Mouse (Mus musculus): ENCODE measurements around the gene Hnrnpdl. TPM values are rescaled to one million over a fixed set of nuclear protein-coding genes. Genes with fewer than 3 reads are reported as not detected.
A peak's percentile ranks its signal among the peaks of the same experiment; 100 is the strongest.

Hnrnpdl gene
- total and polyA plus RNA-seq, 3 experiments, result 153 to 239 TPM; not detected in 1

GRCm38 (mm10) chr5:100035950-100036349 is 3.5 kb downstream of the Hnrnpdl start:
- peaks cover 28 to 30% of the 10 kb centered on the region in 2 experiments for H3K36me3 ChIP-seq (ENCODE audit: control insufficient read depth in 1 of 2, insufficient read depth in 2 of 2, low read length in 2 of 2)
- H3K4me1 ChIP-seq (ENCODE audit: control insufficient read depth in 1 of 2, insufficient read depth in 2 of 2, low read length in 2 of 2), result peaks cover 0 to 10% of the 10 kb centered on the region in 2 experiments; a peak in 1 of 4 replicates
- no peak overlapping the region; a peak in 1 of 4 replicates for H3K4me3 ChIP-seq (ENCODE audit: control insufficient read depth in 1 of 2, insufficient read depth in 1 of 2, low read depth in 2 of 2, low read length in 2 of 2)
- no peaks in the 10 kb centered on the region for H3K9me3 ChIP-seq (replicated peaks; ENCODE audit: insufficient read depth, low read length)
- H3K79me2 ChIP-seq (ENCODE audit: control insufficient read depth, insufficient read depth, low read length, poor library complexity), result peaks cover 55% of the 10 kb centered on the region
- DNase-seq (ENCODE audit: low read depth, low spot score), result no peak
- no peak overlapping the region for H3K27ac ChIP-seq (ENCODE audit: control insufficient read depth, low read depth, low read length)
- TF ChIP-seq POLR2A (IDR thresholded peaks at IDR 0.05; ENCODE audit: control insufficient read depth in 1 of 2, insufficient read depth in 1 of 2, low read depth in 1 of 2, low read length in 2 of 2, poor library complexity in 1 of 2) (0 out of 4 replicates have a peak, but pooled peaks of 1 of the 2 experiments have one; percentile 33), MAX (IDR thresholded peaks at IDR 0.05; ENCODE audit: low read length) (no peak)
- no peaks in the 10 kb centered on the region for H3K27me3 ChIP-seq (ENCODE audit: control insufficient read depth in 1 of 2, insufficient read depth in 2 of 2, low read length in 2 of 2)
- H3K9ac ChIP-seq (ENCODE audit: control insufficient read depth, low read depth, low read length, poor library complexity, severe bottlenecking), result no peak overlapping the region

GRCm38 (mm10) chr5:100032646-100033045 is 6.8 kb downstream of the Hnrnpdl start:
- TF ChIP-seq POLR2A (IDR thresholded peaks at IDR 0.05; ENCODE audit: control insufficient read depth in 1 of 2, insufficient read depth in 1 of 2, low read depth in 1 of 2, low read length in 2 of 2, poor library complexity in 1 of 2), result peak in 1 of 2 experiments; percentile 47; a peak in 1 of 4 replicates
- TF ChIP-seq CHD2 (IDR thresholded peaks at IDR 0.05; ENCODE audit: low read length), result 0 out of 2 replicates have a peak, but pooled peaks have one; percentile 8
- TF ChIP-seq POLR2AphosphoS2 (IDR thresholded peaks at IDR 0.05; ENCODE audit: low read length), result peak; percentile 64; the same call in 1 of the 2 replicates
- no peak for TF ChIP-seq UBTF (IDR thresholded peaks at IDR 0.05; ENCODE audit: borderline replicate concordance, insufficient read depth, low read depth, low read length)
- no peak for TF ChIP-seq ETS1 (IDR thresholded peaks at IDR 0.05; ENCODE audit: low read depth, low read length)
- TF ChIP-seq RAD21 (IDR thresholded peaks at IDR 0.05; ENCODE audit: low read depth, low read length), result no peak
- TF ChIP-seq ZMIZ1 (IDR thresholded peaks at IDR 0.05; ENCODE audit: low read depth, low read length), result 0 out of 2 replicates have a peak, but pooled peaks have one; percentile 59
- TF ChIP-seq MYB (IDR thresholded peaks at IDR 0.05; ENCODE audit: low read depth, low read length), result 0 out of 2 replicates have a peak, but pooled peaks have one; percentile 13
- TF ChIP-seq ZKSCAN1 (IDR thresholded peaks at IDR 0.05; ENCODE audit: low read depth, low read length), result no peak
- Histone ChIP-seq H3K79me2 (ENCODE audit: control insufficient read depth, insufficient read depth, low read length, poor library complexity) (peaks cover 25% of the 10 kb centered on the region), H3K27ac (ENCODE audit: control insufficient read depth, low read depth, low read length) (no peak overlapping the region), H3K9me3 (replicated peaks; ENCODE audit: insufficient read depth, low read length) (no peaks in the 10 kb centered on the region), H3K4me3 (ENCODE audit: control insufficient read depth in 1 of 2, insufficient read depth in 1 of 2, low read depth in 2 of 2, low read length in 2 of 2) (no peak overlapping the region), H3K36me3 (ENCODE audit: control insufficient read depth in 1 of 2, insufficient read depth in 2 of 2, low read length in 2 of 2) (peaks cover 28 to 29% of the 10 kb centered on the region in 2 experiments), H3K27me3 (ENCODE audit: control insufficient read depth in 1 of 2, insufficient read depth in 2 of 2, low read length in 2 of 2) (no peaks in the 10 kb centered on the region), H3K4me1 (ENCODE audit: control insufficient read depth in 1 of 2, insufficient read depth in 2 of 2, low read length in 2 of 2) (peaks cover 0 to 10% of the 10 kb centered on the region in 2 experiments; a peak in 1 of 4 replicates), H3K9ac (ENCODE audit: control insufficient read depth, low read depth, low read length, poor library complexity, severe bottlenecking) (no peak overlapping the region)
- DNase-seq (ENCODE audit: low read depth, low spot score), result peak; percentile 53

- Histone ChIP-seq H3K4me3 (ENCODE audit: control insufficient read depth in 1 of 2, insufficient read depth in 1 of 2, low read depth in 2 of 2, low read length in 2 of 2) (no peak overlapping the region), H3K36me3 (ENCODE audit: control insufficient read depth in 1 of 2, insufficient read depth in 2 of 2, low read length in 2 of 2) (peaks cover 24 to 25% of the 10 kb centered on the region in 2 experiments), H3K27me3 (ENCODE audit: control insufficient read depth in 1 of 2, insufficient read depth in 2 of 2, low read length in 2 of 2) (no peaks in the 10 kb centered on the region), H3K9ac (ENCODE audit: control insufficient read depth, low read depth, low read length, poor library complexity, severe bottlenecking) (no peak overlapping the region), H3K79me2 (ENCODE audit: control insufficient read depth, insufficient read depth, low read length, poor library complexity) (peaks cover 19% of the 10 kb centered on the region), H3K4me1 (ENCODE audit: control insufficient read depth in 1 of 2, insufficient read depth in 2 of 2, low read length in 2 of 2) (peaks cover 0 to 10% of the 10 kb centered on the region in 2 experiments; a peak in 1 of 4 replicates), H3K27ac (ENCODE audit: control insufficient read depth, low read depth, low read length) (no peak overlapping the region), H3K9me3 (replicated peaks; ENCODE audit: insufficient read depth, low read length) (no peaks in the 10 kb centered on the region)
- peak; percentile 72 for DNase-seq (ENCODE audit: low read depth, low spot score)
- TF ChIP-seq HCFC1 (IDR thresholded peaks at IDR 0.05; ENCODE audit: low read depth, low read length) (no peak), GATA1 (IDR thresholded peaks at IDR 0.05; ENCODE audit: low read depth, low read length) (no peak), TBP (IDR thresholded peaks at IDR 0.05; ENCODE audit: low read depth, low read length) (no peak), MEF2A (IDR thresholded peaks at IDR 0.05; ENCODE audit: extremely low read depth, insufficient replicate concordance, low read depth, low read length, poor library complexity, severe bottlenecking) (no peak), MAX (IDR thresholded peaks at IDR 0.05; ENCODE audit: low read length) (no peak), MXI1 (IDR thresholded peaks at IDR 0.05; ENCODE audit: low read depth, low read length) (no peak), POLR2AphosphoS2 (IDR thresholded peaks at IDR 0.05; ENCODE audit: low read length) (peak; percentile 66; the same call in 1 of the 2 replicates), USF2 (IDR thresholded peaks at IDR 0.05; ENCODE audit: borderline replicate concordance in 1 of 2, insufficient read depth in 1 of 2, low read depth in 1 of 2, low read length in 2 of 2) (no peak), CHD2 (IDR thresholded peaks at IDR 0.05; ENCODE audit: low read length) (no peak), KAT2A (conservative IDR thresholded peaks at IDR 0.05; ENCODE audit: low read depth, low read length) (no peak), SMC3 (IDR thresholded peaks at IDR 0.05; ENCODE audit: low read depth, low read length) (no peak), MAZ (IDR thresholded peaks at IDR 0.05; ENCODE audit: low read depth, low read length) (no peak), NRF1 (IDR thresholded peaks at IDR 0.05; ENCODE audit: insufficient read depth, low read depth, low read length, poor library complexity, severe bottlenecking) (no peak), ZKSCAN1 (IDR thresholded peaks at IDR 0.05; ENCODE audit: low read depth, low read length) (no peak), ELF1 (IDR thresholded peaks at IDR 0.05; ENCODE audit: low read depth, low read length) (no peak), ZC3H11A (IDR thresholded peaks at IDR 0.05; ENCODE audit: low read depth, low read length) (no peak), UBTF (IDR thresholded peaks at IDR 0.05; ENCODE audit: borderline replicate concordance, insufficient read depth, low read depth, low read length) (no peak), TCF12 (IDR thresholded peaks at IDR 0.05; ENCODE audit: low read depth, low read length) (no peak), ETS1 (IDR thresholded peaks at IDR 0.05; ENCODE audit: low read depth, low read length) (no peak)
Measured at GRCm38 (mm10) chr5:100032107-100032506, 7.4 kb downstream of the Hnrnpdl start.
